Mouse (Mus musculus) stomach, embryonic 16.5 days (tissue): ENCODE results near the gene Zfp57. TPM values are rescaled to one million over a fixed set of nuclear protein-coding genes. Genes with fewer than 3 reads are reported as not detected.
A peak's percentile ranks its signal among the peaks of the same experiment; 100 is the strongest.

Experiments
- ATAC-seq: fragments of 200-750 bp; cut with Nextera tagmentation; 2 replicates; pipeline ENCODE4 v1.8.0; 2017; ENCODE audit warnings: moderate number of reproducible peaks, moderate TSS enrichment; ENCODE audit not compliant: insufficient read depth, low FRiP score
- H3K27ac ChIP-seq: fragments of 300-500 bp; sonication (generic); 2 replicates; pipeline ENCODE4 v1.5.1; 2014; ENCODE audit warnings: low read length
- H3K27me3 ChIP-seq: fragments of 300-500 bp; sonication (generic); 2 replicates; pipeline ENCODE4 v1.6.1; 2014; ENCODE audit warnings: low read length, control low read depth, mixed read lengths; ENCODE audit not compliant: control insufficient read depth, insufficient read depth
- H3K36me3 ChIP-seq: fragments of 300-500 bp; sonication (generic); 2 replicates; pipeline ENCODE4 v1.6.1; 2014; ENCODE audit warnings: low read length; ENCODE audit not compliant: control insufficient read depth, insufficient read depth
- H3K4me1 ChIP-seq: fragments of 300-500 bp; sonication (generic); 2 replicates; pipeline ENCODE4 v1.6.1; 2014; ENCODE audit warnings: low read length, control low read depth, mixed read lengths; ENCODE audit not compliant: control insufficient read depth, insufficient read depth
- H3K4me2 ChIP-seq: fragments of 300-500 bp; sonication (generic); 2 replicates; pipeline ENCODE4 v1.6.1; 2014; ENCODE audit warnings: low read depth, low read length, mixed read lengths
- H3K4me3 ChIP-seq: fragments of 300-500 bp; sonication (generic); replicated peaks from 2 replicates; pipeline ENCODE4 v1.5.1; 2014; ENCODE audit warnings: mild to moderate bottlenecking, low read length
- H3K9ac ChIP-seq: fragments of 300-500 bp; sonication (generic); 2 replicates; pipeline ENCODE4 v1.6.1; 2014; ENCODE audit warnings: low read length
- H3K9me3 ChIP-seq: fragments of 300-500 bp; sonication (generic); replicated peaks from 2 replicates; pipeline ENCODE4 v1.6.1; 2016; ENCODE audit warnings: low read length, control low read depth; ENCODE audit not compliant: control insufficient read depth
- WGBS: fragments of 180-500 bp; shearing (Covaris S2); extraction: QIAGEN DNeasy Blood & Tissue Kit; methylation state at CpG from one replicate; pipeline ENCODE4 v1.1.7; 2014; 5-methylcytosine and 5-hydroxymethylcytosine counted together
- polyA plus RNA-seq: library from polyadenylated mRNA; unstranded; fragments of >200 nt; fragmentation: Nextera tagmentation; extraction: Ambion mirVana; gene quantifications from 2 replicates; pipeline ENCODE4 v1.2.1, GENCODE M21; 2015

The Zfp57 gene
- polyA plus RNA-seq, 1 experiment from 2014 or later: 50.3 TPM

- no peak overlapping the region for H3K9ac ChIP-seq
- peaks cover 18% of the 10 kb centered on the region for H3K27me3 ChIP-seq
- 56% methylated on average over 3 of the region's 3 CpGs for WGBS
- H3K27ac ChIP-seq: no peak overlapping the region
- H3K9me3 ChIP-seq: no peaks in the 10 kb centered on the region
- no peak for ATAC-seq
- no peak overlapping the region for H3K4me2 ChIP-seq
- no peaks in the 10 kb centered on the region for H3K4me1 ChIP-seq
- H3K4me3 ChIP-seq: no peak overlapping the region
- H3K36me3 ChIP-seq: no peaks in the 10 kb centered on the region
Measured at GRCm38 (mm10) chr17:36992336-36993104, 8.4 kb upstream of the Zfp57 start.

GRCm38 (mm10) chr17:36993770-36994325 is 7.1 kb upstream of the Zfp57 start:
- no peak overlapping the region for H3K9ac ChIP-seq
- peaks cover 8% of the 10 kb centered on the region for H3K27me3 ChIP-seq
- 92% methylated on average over 4 of the region's 4 CpGs for WGBS
- H3K4me1 ChIP-seq: no peaks in the 10 kb centered on the region
- no peak overlapping the region for H3K27ac ChIP-seq
- no peak overlapping the region for H3K4me3 ChIP-seq
- no peaks in the 10 kb centered on the region for H3K36me3 ChIP-seq
- no peak overlapping the region for H3K4me2 ChIP-seq
- no peak for ATAC-seq
- no peaks in the 10 kb centered on the region for H3K9me3 ChIP-seq

DNA sequence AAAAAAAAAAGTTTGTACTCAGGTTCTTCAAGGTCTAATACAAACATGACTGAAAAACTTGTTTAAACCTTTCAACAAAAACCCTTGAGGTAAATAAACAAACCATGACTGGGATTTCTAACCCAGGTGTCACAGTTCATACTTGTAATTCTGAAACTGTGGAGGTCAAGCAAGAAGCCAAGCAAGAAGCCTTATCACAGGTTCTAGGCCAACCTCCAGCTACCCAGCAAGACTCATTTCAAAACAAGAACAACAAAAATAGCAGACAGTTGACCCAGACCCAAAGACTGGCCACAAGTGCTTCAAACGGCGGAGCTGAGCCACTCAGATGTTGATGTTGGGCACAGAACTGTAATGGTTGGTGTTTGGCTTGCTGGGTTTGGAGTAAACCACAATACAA is 6.4 kb upstream of the Zfp57 start:
- Histone ChIP-seq H3K4me1 (no peaks in the 10 kb centered on the region), H3K27me3 (peaks cover under 1% of the 10 kb centered on the region; the same call in 1 of the 2 replicates), H3K27ac (no peak overlapping the region), H3K4me2 (no peak overlapping the region), H3K9me3 (no peaks in the 10 kb centered on the region), H3K36me3 (no peaks in the 10 kb centered on the region), H3K9ac (no peak overlapping the region), H3K4me3 (no peak overlapping the region)
- WGBS: 77% methylated on average over 2 of the region's 2 CpGs
- ATAC-seq: no peak

DNA sequence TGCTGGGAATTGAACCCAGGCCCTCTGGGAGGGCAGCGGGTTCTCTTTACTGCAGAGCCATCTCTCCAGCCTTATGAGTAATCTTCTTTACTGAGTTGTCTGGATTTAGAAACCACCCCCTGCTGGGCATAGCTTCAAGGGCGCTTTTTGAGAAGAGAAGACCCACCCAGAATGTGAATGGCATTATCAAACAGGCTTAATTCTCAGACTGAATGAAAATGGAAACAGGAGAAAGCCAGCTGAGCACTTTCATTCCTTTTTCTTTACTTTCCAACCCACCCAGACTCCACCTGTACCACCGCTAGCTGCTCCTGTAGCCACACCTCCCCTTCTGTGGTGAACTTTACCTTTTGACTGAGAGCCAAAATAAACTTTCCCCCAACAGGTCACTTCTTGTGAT is 5.5 kb upstream of the Zfp57 start:
- WGBS: 44% methylated on average over 3 of the region's 3 CpGs
- H3K27me3 ChIP-seq: no peaks in the 10 kb centered on the region; the same call in 1 of the 2 replicates
- no peak for ATAC-seq

DNA sequence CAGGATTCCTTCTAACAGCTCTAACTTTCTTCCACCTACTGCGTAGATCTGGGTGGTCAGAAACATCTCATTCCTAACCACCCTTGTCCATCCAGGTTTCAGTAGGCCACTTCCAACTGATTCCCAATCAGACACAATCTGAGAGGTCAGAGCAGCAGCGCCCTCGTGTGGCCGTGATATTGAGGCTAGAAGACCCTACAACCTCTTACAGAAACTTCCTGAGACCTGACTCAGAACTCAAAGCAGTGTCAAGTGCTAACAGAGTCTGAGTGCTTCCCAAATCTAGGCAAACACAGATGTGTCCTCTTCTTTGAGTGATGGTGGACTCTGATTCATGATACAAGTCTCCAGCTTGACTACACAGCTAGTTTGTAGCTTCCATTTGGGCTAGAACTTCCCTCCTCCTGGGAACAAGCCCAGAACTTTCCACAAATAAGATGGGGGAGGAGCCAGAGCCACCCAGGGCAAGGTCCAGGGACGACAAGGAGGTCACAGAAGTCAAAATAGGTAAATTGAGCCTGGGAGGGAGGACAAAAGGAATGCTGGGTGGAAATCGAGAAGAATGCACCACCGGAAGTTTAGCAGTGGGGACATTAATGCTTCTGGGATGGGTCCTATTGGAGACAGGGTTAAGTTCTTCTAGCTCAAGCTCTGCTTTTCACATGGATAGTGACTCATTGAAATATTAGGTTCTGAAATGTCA is 3.8 kb upstream of the Zfp57 start:
- Histone ChIP-seq H3K27me3 (no peaks in the 10 kb centered on the region), H3K4me3 (no peak overlapping the region), H3K4me1 (no peaks in the 10 kb centered on the region), H3K36me3 (no peaks in the 10 kb centered on the region), H3K4me2 (no peak overlapping the region), H3K9me3 (no peaks in the 10 kb centered on the region), H3K9ac (0 out of 2 replicates have a peak overlapping the region, but pooled peaks have one; percentile 33), H3K27ac (no peak overlapping the region)
- ATAC-seq: 0 out of 2 replicates have a peak, but pooled peaks have one; percentile 47
- 24% methylated on average over 7 of the region's 7 CpGs for WGBS

More for the DNA sequence above, 5.5 kb upstream of the Zfp57 start:
- no peak overlapping the region for H3K4me2 ChIP-seq
- no peak overlapping the region for H3K27ac ChIP-seq
- no peak overlapping the region for H3K9ac ChIP-seq
- H3K4me1 ChIP-seq: no peaks in the 10 kb centered on the region
- no peak overlapping the region for H3K4me3 ChIP-seq
- no peaks in the 10 kb centered on the region for H3K9me3 ChIP-seq
- H3K36me3 ChIP-seq: no peaks in the 10 kb centered on the region

DNA sequence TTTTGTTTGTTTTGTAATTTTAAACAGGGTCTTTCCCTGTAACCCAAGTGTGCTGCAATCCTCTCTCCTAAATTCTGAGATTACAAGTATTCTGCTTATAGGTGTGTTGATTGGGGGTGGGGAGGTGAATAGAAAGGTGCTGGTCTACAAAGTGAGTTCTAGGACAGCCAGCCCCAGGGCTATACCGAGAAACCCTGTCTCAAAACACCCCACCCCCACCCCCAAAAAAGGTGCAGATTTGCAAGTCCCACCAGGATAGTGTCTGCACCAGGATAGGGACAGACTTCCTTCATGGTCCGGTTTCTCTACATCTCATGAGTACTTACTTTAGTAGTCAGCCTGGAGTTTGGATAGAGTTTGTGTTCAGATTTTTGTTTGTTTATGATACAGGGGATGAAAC is 2.5 kb upstream of the Zfp57 start:
- no peak overlapping the region for H3K9ac ChIP-seq
- no peaks in the 10 kb centered on the region for H3K4me1 ChIP-seq
- H3K4me2 ChIP-seq: no peak overlapping the region
- no peaks in the 10 kb centered on the region for H3K27me3 ChIP-seq
- no peak for ATAC-seq
- 67% methylated on average over 2 of the region's 2 CpGs for WGBS
- no peak overlapping the region for H3K27ac ChIP-seq
- no peaks in the 10 kb centered on the region for H3K36me3 ChIP-seq
- H3K9me3 ChIP-seq: no peaks in the 10 kb centered on the region
- no peak overlapping the region for H3K4me3 ChIP-seq

GRCm38 (mm10) chr17:37002364-37003330 is 1.7 kb downstream of the Zfp57 start:
- Histone ChIP-seq H3K9ac (peak overlapping the region; percentile 94), H3K4me1 (no peaks in the 10 kb centered on the region), H3K4me3 (peak overlapping the region; percentile 74), H3K27ac (peak overlapping the region; percentile 83), H3K27me3 (no peaks in the 10 kb centered on the region), H3K9me3 (no peaks in the 10 kb centered on the region), H3K36me3 (no peaks in the 10 kb centered on the region), H3K4me2 (peak overlapping the region; percentile 90)
- WGBS: under 1% methylated on average over 49 of the region's 49 CpGs
- ATAC-seq: peak; percentile 90

DNA sequence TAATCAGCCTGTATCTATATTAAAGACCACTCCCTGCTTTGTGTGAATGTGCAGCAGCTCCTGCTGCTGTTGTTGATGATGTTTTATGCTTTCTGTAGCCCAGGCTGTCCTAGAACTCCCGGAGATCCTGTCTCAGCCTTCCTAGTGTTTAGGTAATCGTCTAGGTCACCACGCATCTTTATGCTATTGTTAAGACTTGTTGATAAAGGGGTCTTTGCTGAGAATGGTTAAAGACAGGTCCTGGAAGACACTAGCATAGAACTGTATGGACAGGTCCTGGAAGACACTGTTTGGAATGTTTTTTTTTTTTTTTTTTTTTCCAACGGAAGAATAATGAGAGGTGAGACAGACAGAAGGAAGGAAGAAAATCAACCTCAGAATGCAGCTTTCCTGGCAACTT is 2.4 kb downstream of the Zfp57 start:
- no peaks in the 10 kb centered on the region for H3K36me3 ChIP-seq
- no peaks in the 10 kb centered on the region for H3K4me1 ChIP-seq
- peak overlapping the region; percentile 74 for H3K4me3 ChIP-seq
- no peaks in the 10 kb centered on the region for H3K27me3 ChIP-seq
- peak overlapping the region; percentile 90 for H3K4me2 ChIP-seq
- H3K9ac ChIP-seq: peak overlapping the region; percentile 94
- 23% methylated on average over 4 of the region's 4 CpGs for WGBS
- H3K27ac ChIP-seq: peak overlapping the region; percentile 83
- no peaks in the 10 kb centered on the region for H3K9me3 ChIP-seq
- ATAC-seq: peak; percentile 2; the same call in 1 of the 2 replicates
